Mouse (Mus musculus) liver, embryonic 14.5 days (tissue): Measurements from ENCODE around the gene Wdr63. TPM values are rescaled to one million over a fixed set of nuclear protein-coding genes. Genes with fewer than 3 reads are reported as not detected.

Source experiments
- ATAC-seq: fragments of 200-750 bp; cut with Nextera tagmentation; 2 replicates; pipeline ENCODE4 v1.8.0; 2017; ENCODE audit warnings: moderate number of reproducible peaks, mild to moderate bottlenecking, moderate library complexity; ENCODE audit not compliant: insufficient read depth
- DNase-seq, 3 experiments: peaks; one replicate each; pipeline ENCODE4 v3.0.0-alpha.2; 2012 to 2013; ENCODE audit warnings: low read depth in 3 of 3, low spot score in 3 of 3
- H3K27ac ChIP-seq: fragments of 300-500 bp; sonication (generic); 2 replicates; pipeline ENCODE4 v1.5.1; 2014; ENCODE audit warnings: moderate library complexity, mild to moderate bottlenecking, control low read depth, inconsistent platforms
- H3K27me3 ChIP-seq: fragments of 300-500 bp; sonication (generic); 2 replicates; pipeline ENCODE4 v1.6.1; 2014; ENCODE audit warnings: mild to moderate bottlenecking, low read length, moderate library complexity; ENCODE audit not compliant: control insufficient read depth, insufficient read depth
- H3K36me3 ChIP-seq: fragments of 300-500 bp; sonication (generic); replicated peaks from 2 replicates; pipeline ENCODE4 v1.6.1; 2014; ENCODE audit warnings: low read depth; ENCODE audit not compliant: control insufficient read depth, insufficient read depth
- H3K4me1 ChIP-seq, 2 experiments: fragments of 200-500 bp in 1 of 2; fragments of 300-500 bp in 1 of 2; sonication (generic) in 1 of 2; replicated peaks; 2 replicates each; pipeline ENCODE4 v1.6.1; 2012 to 2014; ENCODE audit warnings: antibody characterized with exemption in 1 of 2, inconsistent platforms in 1 of 2, low read length in 1 of 2; ENCODE audit not compliant: control insufficient read depth in 2 of 2, insufficient read depth in 2 of 2
- H3K4me2 ChIP-seq: fragments of 300-500 bp; sonication (generic); 2 replicates; pipeline ENCODE4 v1.6.1; 2014; ENCODE audit warnings: low read depth, mild to moderate bottlenecking, control low read depth, moderate library complexity
- H3K4me3 ChIP-seq, 2 experiments: fragments of 200-500 bp in 1 of 2; fragments of 300-500 bp in 1 of 2; sonication (generic) in 1 of 2; 2 replicates each; pipeline ENCODE4 v1.5.1; 2012 to 2014; ENCODE audit warnings: low read depth in 2 of 2, low read length in 2 of 2, mild to moderate bottlenecking in 2 of 2, control low read depth in 1 of 2, inconsistent platforms in 1 of 2, moderate library complexity in 1 of 2; ENCODE audit not compliant: insufficient read depth in 1 of 2
- H3K9ac ChIP-seq: fragments of 300-500 bp; sonication (generic); replicated peaks from 2 replicates; pipeline ENCODE4 v1.6.1; 2014; ENCODE audit warnings: mild to moderate bottlenecking, control low read depth, moderate library complexity
- H3K9me3 ChIP-seq: fragments of 300-500 bp; sonication (generic); 2 replicates; pipeline ENCODE4 v1.6.1; 2016; ENCODE audit warnings: low read length, mixed read lengths; ENCODE audit not compliant: control insufficient read depth
- CTCF ChIP-seq: IDR thresholded peaks from 2 replicates; pipeline ENCODE4 v1.5.1; 2016; ENCODE audit warnings: antibody characterized with exemption, low read depth, control low read depth
- EP300 ChIP-seq: IDR thresholded peaks from 2 replicates; pipeline ENCODE4 v1.6.1; 2016; ENCODE audit warnings: antibody characterized with exemption, low read depth
- WGBS: fragments of 180-500 bp; shearing (Covaris S2); extraction: QIAGEN DNeasy Blood & Tissue Kit; methylation state at CpG from one replicate; pipeline ENCODE4 v1.1.7; 2014; ENCODE audit not compliant: insufficient replicate concordance; 5-methylcytosine and 5-hydroxymethylcytosine counted together
- polyA plus RNA-seq, 2 experiments: library from polyadenylated mRNA; depleted of rRNA in 1 of 2; stranded (reverse) in 1 of 2; unstranded in 1 of 2; fragments of >200 nt; fragmentation: Nextera tagmentation in 1 of 2; extraction: Ambion mirVana in 1 of 2; gene quantifications; 2 replicates each; pipeline versions ENCODE4 v1.2.1 to v1.2.3; 2012 to 2014

Gene Wdr63
- polyA plus RNA-seq, 2 experiments = 0.04 to 0.15 TPM

GRCm38 (mm10) chr3:146029234-146029633 is 78.7 kb downstream of the Wdr63 start:
- DNase-seq (peak in 2 of 3 experiments; percentile 14 to 23), ATAC-seq (peak; percentile 63; the same call in 1 of the 2 replicates)
- Histone ChIP-seq H3K9me3 (no peaks in the 10 kb centered on the region), H3K4me2 (no peak overlapping the region), H3K27ac (no peak overlapping the region), H3K4me3 (no peak overlapping the region), H3K27me3 (no peaks in the 10 kb centered on the region), H3K9ac (no peak overlapping the region), H3K4me1 (peaks cover 0 to 15% of the 10 kb centered on the region in 2 experiments; a peak in 2 of 4 replicates), H3K36me3 (no peaks in the 10 kb centered on the region)
- WGBS = 48% methylated on average over 3 of the region's 3 CpGs
- no peak for TF ChIP-seq CTCF
- TF ChIP-seq EP300 = no peak

GRCm38 (mm10) chr3:146028406-146028805 is 79.5 kb downstream of the Wdr63 start:
- ATAC-seq (no peak), DNase-seq (no peak)
- TF ChIP-seq CTCF (no peak), EP300 (no peak)
- Histone ChIP-seq H3K9me3 (no peaks in the 10 kb centered on the region), H3K9ac (no peak overlapping the region), H3K4me1 (peaks cover 0 to 15% of the 10 kb centered on the region in 2 experiments; a peak in 2 of 4 replicates), H3K4me2 (no peak overlapping the region), H3K4me3 (no peak overlapping the region), H3K27ac (no peak overlapping the region), H3K27me3 (no peaks in the 10 kb centered on the region), H3K36me3 (no peaks in the 10 kb centered on the region)
- 72% methylated on average over 2 of the region's 2 CpGs for WGBS

- Histone ChIP-seq H3K9ac (no peak overlapping the region), H3K4me1 (peaks cover 0 to 15% of the 10 kb centered on the region in 2 experiments; a peak in 2 of 4 replicates), H3K9me3 (no peaks in the 10 kb centered on the region), H3K4me2 (no peak overlapping the region), H3K4me3 (no peak overlapping the region), H3K27ac (no peak overlapping the region), H3K36me3 (no peaks in the 10 kb centered on the region), H3K27me3 (no peaks in the 10 kb centered on the region)
- ATAC-seq (0 out of 2 replicates have a peak, but pooled peaks have one; percentile 33), DNase-seq (no peak)
- TF ChIP-seq CTCF (no peak), EP300 (no peak)
- WGBS = 32% methylated on average over 6 of the region's 6 CpGs
Measured at GRCm38 (mm10) chr3:146027116-146027515, 80.8 kb downstream of the Wdr63 start.

- Histone ChIP-seq H3K4me2 (no peak overlapping the region), H3K9me3 (no peaks in the 10 kb centered on the region), H3K4me1 (peaks cover 0 to 15% of the 10 kb centered on the region in 2 experiments; a peak in 2 of 4 replicates), H3K4me3 (no peak overlapping the region), H3K9ac (no peak overlapping the region), H3K27ac (no peak overlapping the region), H3K36me3 (no peaks in the 10 kb centered on the region), H3K27me3 (no peaks in the 10 kb centered on the region)
- WGBS = 67% methylated on average over 6 of the region's 6 CpGs
- ATAC-seq (no peak), DNase-seq (no peak)
- TF ChIP-seq EP300 (no peak), CTCF (no peak)
Measured at GRCm38 (mm10) chr3:146025499-146025898, 82.4 kb downstream of the Wdr63 start.

- no peak overlapping the region for H3K9ac ChIP-seq
- DNase-seq (no peak), ATAC-seq (no peak)
- H3K36me3 ChIP-seq = no peaks in the 10 kb centered on the region
- WGBS = 75% methylated on average over 7 of the region's 7 CpGs
- H3K27ac ChIP-seq = no peak overlapping the region
- H3K4me3 ChIP-seq = no peak overlapping the region
- no peaks in the 10 kb centered on the region for H3K27me3 ChIP-seq
- H3K4me2 ChIP-seq = no peak overlapping the region
- TF ChIP-seq CTCF (no peak), EP300 (no peak)
- H3K9me3 ChIP-seq = no peaks in the 10 kb centered on the region
- peaks cover 0 to 10% of the 10 kb centered on the region in 2 experiments; a peak in 2 of 4 replicates for H3K4me1 ChIP-seq
Measured at GRCm38 (mm10) chr3:146024746-146025145, 83.2 kb downstream of the Wdr63 start.
